Mouse (Mus musculus) lung, postnatal 25 days (tissue): ENCODE measurements at regions not wholly inside any gene's neighbourhood (a gene's known extent, or its start where the extent isn't known, plus 50 kb on each side); places are given as distances from the start of the nearest gene placed in this dataset.

ENCODE experiments used
- DNase-seq: peaks from one replicate; pipeline ENCODE4 v3.0.0; 2022; ENCODE audit warnings: low spot score

GRCm38 (mm10) chr15:5414401-5414800 is 170.4 kb upstream of the Ptger4 start:
- peak; percentile 18 for DNase-seq

- DNase-seq: peak; percentile 2
Measured at GRCm38 (mm10) chr15:5416031-5416430, 172.0 kb upstream of the Ptger4 start.

GRCm38 (mm10) chr15:5426641-5427040 is 182.7 kb upstream of the Ptger4 start:
- DNase-seq: no peak

- DNase-seq: no peak
Measured at GRCm38 (mm10) chr15:5427319-5428048, 183.5 kb upstream of the Ptger4 start.

GRCm38 (mm10) chr15:5432018-5432417 is 188.0 kb upstream of the Ptger4 start:
- no peak for DNase-seq

GRCm38 (mm10) chr15:5437020-5437419 is 193.0 kb upstream of the Ptger4 start:
- no peak for DNase-seq

- DNase-seq: peak; percentile 36
Measured at GRCm38 (mm10) chr15:5446040-5446755, 202.2 kb upstream of the Ptger4 start.

- peak; percentile 16 for DNase-seq
Measured at GRCm38 (mm10) chr15:5446756-5447314, 202.8 kb upstream of the Ptger4 start.

GRCm38 (mm10) chr15:5447707-5448496 is 203.9 kb upstream of the Ptger4 start:
- DNase-seq: no peak

- no peak for DNase-seq
Measured at GRCm38 (mm10) chr15:5459083-5459482, 215.1 kb upstream of the Ptger4 start.

GRCm38 (mm10) chr15:5459580-5459979 is 215.6 kb upstream of the Ptger4 start:
- DNase-seq: no peak

- no peak for DNase-seq
Measured at GRCm38 (mm10) chr15:5462651-5463050, 218.7 kb upstream of the Ptger4 start.

GRCm38 (mm10) chr15:5464732-5465131 is 220.7 kb upstream of the Ptger4 start:
- DNase-seq: no peak

GRCm38 (mm10) chr15:5468535-5469073 is 224.6 kb upstream of the Ptger4 start:
- no peak for DNase-seq

- peak; percentile 4 for DNase-seq
Measured at GRCm38 (mm10) chr15:5475389-5475995, 231.5 kb upstream of the Ptger4 start.

- DNase-seq: no peak
Measured at GRCm38 (mm10) chr15:5493286-5493685, 249.3 kb upstream of the Ptger4 start.

GRCm38 (mm10) chr15:5495187-5495849 is 251.3 kb upstream of the Ptger4 start:
- peak; percentile 43 for DNase-seq

GRCm38 (mm10) chr15:5495954-5496353 is 252.0 kb upstream of the Ptger4 start:
- DNase-seq: no peak

GRCm38 (mm10) chr15:5504502-5504901 is 260.5 kb upstream of the Ptger4 start:
- no peak for DNase-seq

GRCm38 (mm10) chr15:5506848-5507544 is 263.0 kb upstream of the Ptger4 start:
- DNase-seq: no peak

GRCm38 (mm10) chr15:5507545-5507913 is 263.5 kb upstream of the Ptger4 start:
- no peak for DNase-seq
